Mouse (Mus musculus) thymus, adult 2 months (tissue): Measurements from ENCODE around the gene Csf3r. TPM values are rescaled to one million over a fixed set of nuclear protein-coding genes. Genes with fewer than 3 reads are reported as not detected.

ENCODE experiments used
- DNase-seq: peaks from one replicate; pipeline ENCODE4 v3.0.0; 2021
- H3K27ac ChIP-seq: fragments of 200-500 bp; 2 replicates; pipeline ENCODE4 v1.5.1; 2012; ENCODE audit warnings: low read length, control low read depth; ENCODE audit not compliant: control insufficient read depth, insufficient read depth
- H3K27me3 ChIP-seq: fragments of 200-500 bp; 2 replicates; pipeline ENCODE4 v1.6.1; 2012; ENCODE audit warnings: mild to moderate bottlenecking, low read length, moderate library complexity, mixed read lengths; ENCODE audit not compliant: control insufficient read depth, insufficient read depth
- H3K36me3 ChIP-seq: fragments of 200-500 bp; 2 replicates; pipeline ENCODE4 v1.6.1; 2012; ENCODE audit warnings: mild to moderate bottlenecking, low read length, moderate library complexity; ENCODE audit not compliant: control insufficient read depth, insufficient read depth
- H3K4me1 ChIP-seq: fragments of 200-500 bp; replicated peaks from 2 replicates; pipeline ENCODE4 v1.6.1; 2012; ENCODE audit warnings: low read length; ENCODE audit not compliant: control insufficient read depth, insufficient read depth
- H3K4me3 ChIP-seq: fragments of 200-500 bp; 2 replicates; pipeline ENCODE4 v1.5.1; 2012; ENCODE audit warnings: mild to moderate bottlenecking, low read length, control low read depth, moderate library complexity; ENCODE audit not compliant: control insufficient read depth, insufficient read depth
- CTCF ChIP-seq: fragments of 200-500 bp; IDR thresholded peaks from 2 replicates; pipeline ENCODE4 v1.5.1; 2012; ENCODE audit warnings: mild to moderate bottlenecking, control low read depth, low read length, moderate library complexity, borderline replicate concordance; ENCODE audit not compliant: control insufficient read depth, poor library complexity, insufficient read depth; ENCODE audit errors: extremely low read depth
- POLR2A ChIP-seq: fragments of 200-500 bp; IDR thresholded peaks from 2 replicates; pipeline ENCODE4 v1.6.1; 2012; ENCODE audit warnings: mild to moderate bottlenecking, low read length, control low read depth, moderate library complexity; ENCODE audit not compliant: control insufficient read depth, poor library complexity, insufficient read depth; ENCODE audit errors: extremely low read depth
- WGBS: fragments of 180-500 bp; shearing (Covaris S2); methylation state at CpG from one replicate; pipeline ENCODE4 v1.1.7; 2018; 5-methylcytosine and 5-hydroxymethylcytosine counted together
- polyA plus RNA-seq: library from polyadenylated mRNA; depleted of rRNA; stranded (reverse); fragments of >200 nt; gene quantifications from 2 replicates; pipeline ENCODE4 v1.2.3, GENCODE M21; 2012

The Csf3r gene
- polyA plus RNA-seq, 1 experiment, result 6.7 TPM

- WGBS, result 91% methylated on average over 15 of the region's 15 CpGs
- no peaks in the 10 kb centered on the region for H3K36me3 ChIP-seq
- DNase-seq, result no peak
- no peaks in the 10 kb centered on the region for H3K4me1 ChIP-seq
- H3K27me3 ChIP-seq, result no peaks in the 10 kb centered on the region
- TF ChIP-seq CTCF (no peak), POLR2A (no peak)
- no peak overlapping the region for H3K4me3 ChIP-seq
- H3K27ac ChIP-seq, result no peak overlapping the region
These were observed 43.2 kb downstream of the Csf3r start for GRCm38 (mm10) chr4:126067401-126068077.

DNA sequence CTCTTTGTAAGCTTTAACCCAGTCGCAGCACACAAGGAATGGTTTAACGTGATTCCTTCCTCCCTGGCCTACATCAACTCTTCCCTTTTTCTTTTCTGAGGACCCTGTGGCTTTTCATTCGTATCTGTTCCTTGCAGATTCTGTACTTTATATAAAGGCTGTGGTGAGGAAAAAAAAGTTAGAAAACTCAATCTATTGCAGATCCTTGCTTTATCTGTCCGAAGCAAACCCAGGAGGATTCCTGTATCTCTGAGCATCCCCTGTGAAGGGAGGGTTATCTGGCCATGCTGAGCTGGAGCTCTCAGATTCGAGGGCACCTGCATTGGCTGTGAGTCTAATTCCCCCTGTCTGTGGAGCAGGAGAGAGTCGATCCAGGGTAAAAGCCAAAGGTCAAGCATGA lies 44.5 kb downstream of the Csf3r start:
- H3K27ac ChIP-seq, result no peak overlapping the region
- DNase-seq, result no peak
- TF ChIP-seq CTCF (no peak), POLR2A (no peak)
- H3K36me3 ChIP-seq, result no peaks in the 10 kb centered on the region
- 85% methylated on average over 6 of the region's 6 CpGs for WGBS
- no peaks in the 10 kb centered on the region for H3K27me3 ChIP-seq
- no peak overlapping the region for H3K4me3 ChIP-seq
- no peaks in the 10 kb centered on the region for H3K4me1 ChIP-seq

GRCm38 (mm10) chr4:126077833-126078232 lies 53.5 kb downstream of the Csf3r start:
- H3K4me3 ChIP-seq, result no peak overlapping the region
- WGBS, result 92% methylated on average over 6 of the region's 6 CpGs
- no peak for DNase-seq
- no peaks in the 10 kb centered on the region for H3K36me3 ChIP-seq
- no peaks in the 10 kb centered on the region for H3K4me1 ChIP-seq
- TF ChIP-seq POLR2A (no peak), CTCF (no peak)
- no peaks in the 10 kb centered on the region for H3K27me3 ChIP-seq
- no peak overlapping the region for H3K27ac ChIP-seq

DNA sequence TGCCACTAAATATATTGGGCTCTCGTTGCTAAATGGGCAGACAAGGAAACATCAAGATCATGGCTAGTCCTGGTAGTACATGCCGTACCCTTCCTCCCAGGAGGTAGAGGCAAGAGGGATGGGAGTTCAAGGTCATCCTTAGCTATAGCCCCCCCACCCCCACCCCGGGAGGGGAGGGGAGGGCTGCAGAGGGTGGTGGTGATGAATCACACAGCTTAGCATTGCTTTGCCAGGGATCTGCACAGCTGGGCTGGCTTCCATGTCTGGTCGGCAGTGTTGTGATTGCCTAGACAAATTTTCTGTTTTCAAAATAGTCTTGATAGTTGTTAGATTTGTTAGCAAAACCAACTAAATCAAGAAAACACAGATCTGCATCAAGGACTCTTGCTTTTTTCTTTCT lies 54.9 kb downstream of the Csf3r start:
- Histone ChIP-seq H3K4me1 (no peaks in the 10 kb centered on the region), H3K27me3 (no peaks in the 10 kb centered on the region), H3K27ac (no peak overlapping the region), H3K36me3 (no peaks in the 10 kb centered on the region), H3K4me3 (no peak overlapping the region)
- no peak for TF ChIP-seq CTCF
- TF ChIP-seq POLR2A, result no peak
- DNase-seq, result no peak
- WGBS, result 88% methylated on average over 4 of the region's 4 CpGs

GRCm38 (mm10) chr4:126081601-126082000 lies 57.3 kb downstream of the Csf3r start:
- TF ChIP-seq CTCF, result no peak
- TF ChIP-seq POLR2A, result no peak
- 98% methylated on average over 1 of the region's 1 CpGs for WGBS
- no peak for DNase-seq
- Histone ChIP-seq H3K36me3 (no peaks in the 10 kb centered on the region), H3K27ac (no peak overlapping the region), H3K4me1 (no peaks in the 10 kb centered on the region), H3K4me3 (no peak overlapping the region), H3K27me3 (no peaks in the 10 kb centered on the region)

DNA sequence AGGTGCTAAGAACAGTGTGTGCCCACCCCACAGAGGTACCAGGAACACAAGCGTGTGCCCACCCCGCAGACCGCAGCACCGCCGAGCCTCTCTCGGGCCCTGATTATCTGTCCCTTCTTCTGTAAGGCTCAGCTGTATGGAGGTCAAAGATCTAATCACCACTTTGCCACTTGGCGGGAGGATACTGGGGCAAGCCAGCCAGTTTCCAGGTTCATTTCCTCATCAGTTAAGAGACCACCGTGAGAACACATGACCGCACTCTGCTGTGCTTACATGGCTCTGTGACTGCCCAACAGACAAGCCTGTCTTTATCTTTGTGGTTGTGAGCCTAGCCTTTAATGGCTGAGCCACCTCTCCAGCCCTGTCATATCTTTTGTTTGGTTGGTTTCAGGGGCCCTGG lies 58.7 kb downstream of the Csf3r start:
- DNase-seq, result no peak
- Histone ChIP-seq H3K27me3 (no peaks in the 10 kb centered on the region), H3K27ac (no peak overlapping the region), H3K36me3 (no peaks in the 10 kb centered on the region), H3K4me3 (no peak overlapping the region), H3K4me1 (no peaks in the 10 kb centered on the region)
- TF ChIP-seq CTCF (no peak), POLR2A (no peak)
- 78% methylated on average over 9 of the region's 9 CpGs for WGBS

GRCm38 (mm10) chr4:126084382-126084781 lies 60.0 kb downstream of the Csf3r start:
- DNase-seq, result no peak
- no peak overlapping the region for H3K27ac ChIP-seq
- 91% methylated on average over 8 of the region's 8 CpGs for WGBS

More at GRCm38 (mm10) chr4:126084382-126084781, 60.0 kb downstream of the Csf3r start:
- Histone ChIP-seq H3K4me1 (peaks cover 3% of the 10 kb centered on the region), H3K36me3 (no peaks in the 10 kb centered on the region), H3K27me3 (no peaks in the 10 kb centered on the region), H3K4me3 (no peak overlapping the region)
- TF ChIP-seq CTCF (no peak), POLR2A (no peak)
